Mouse (Mus musculus): ENCODE results near the gene Hist1h4h.

Hist1h4h gene

DNA sequence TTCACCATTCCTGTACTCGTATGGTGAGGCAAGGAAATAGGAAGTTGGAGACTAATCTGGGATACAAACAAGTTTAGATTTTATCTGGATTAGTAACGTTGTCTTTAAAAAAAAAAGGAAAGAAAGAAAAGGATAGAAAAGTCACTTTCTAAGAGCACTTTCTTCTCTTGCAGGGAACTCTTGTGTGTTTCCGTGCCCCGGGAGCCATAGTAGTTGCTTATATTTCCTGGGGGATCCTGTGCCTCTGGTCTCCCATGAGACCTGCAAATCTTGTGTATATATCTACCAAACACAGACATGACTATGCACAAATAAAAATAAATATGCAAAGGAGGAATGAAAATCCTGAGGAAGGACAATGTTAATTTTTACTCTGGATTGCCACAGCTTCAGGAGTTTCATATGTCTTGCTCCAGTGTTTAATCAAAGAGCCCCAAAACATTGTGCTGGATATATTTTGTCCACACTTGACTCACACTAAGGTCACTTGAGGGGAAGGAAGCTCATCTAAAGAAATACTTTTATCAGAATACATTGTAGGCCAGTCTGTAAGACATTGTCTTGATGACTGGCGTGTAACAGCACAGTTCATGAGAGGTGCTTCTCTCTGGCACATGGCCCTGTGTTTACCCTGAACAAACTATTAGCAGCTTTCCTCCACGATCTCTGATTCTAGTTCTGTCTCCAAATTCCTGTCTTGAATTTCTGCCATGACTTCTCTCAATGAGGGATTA, 46.2 kb downstream of the Hist1h4h start:
- DNase-seq (ENCODE audit: low spot score): no peak

- no peak for DNase-seq (ENCODE audit: low spot score)
These were observed 47.0 kb downstream of the Hist1h4h start for GRCm38 (mm10) chr13:23577835-23578234.

All from T-cell, adult 2 months (primary cell).